Mouse (Mus musculus): Measurements from ENCODE around the gene Akr1c13.
"Not testable (repeated sequence)": the region's sequence is repeated elsewhere in the genome, so short reads cannot be mapped to it uniquely, and the experiment has no call there.

Gene Akr1c13

DNA sequence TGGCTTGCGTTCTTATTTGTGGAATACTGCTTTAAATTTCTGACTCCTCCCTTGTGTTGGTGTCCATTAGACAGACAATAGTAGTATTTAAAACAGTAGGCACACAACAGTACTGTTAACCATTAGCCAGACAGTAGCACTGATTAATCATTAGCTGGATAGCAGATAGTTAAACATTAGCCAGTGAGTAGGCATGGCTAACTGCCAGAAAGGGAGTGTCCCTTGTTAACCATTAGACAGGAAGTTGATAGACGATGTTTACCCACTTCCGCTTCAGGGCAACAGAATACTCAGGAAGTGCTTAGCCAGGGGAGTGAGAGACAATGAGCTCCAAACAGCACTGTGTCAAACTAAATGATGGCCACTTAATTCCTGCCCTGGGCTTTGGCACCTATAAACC is at the start of gene Akr1c13:
Gene Akr1c13, plus strand, starts transcription at position 247 of the 400 bp plus-strand sequence.
- DNase-seq, result peak in 1 of 2 experiments; percentile 11

DNA sequence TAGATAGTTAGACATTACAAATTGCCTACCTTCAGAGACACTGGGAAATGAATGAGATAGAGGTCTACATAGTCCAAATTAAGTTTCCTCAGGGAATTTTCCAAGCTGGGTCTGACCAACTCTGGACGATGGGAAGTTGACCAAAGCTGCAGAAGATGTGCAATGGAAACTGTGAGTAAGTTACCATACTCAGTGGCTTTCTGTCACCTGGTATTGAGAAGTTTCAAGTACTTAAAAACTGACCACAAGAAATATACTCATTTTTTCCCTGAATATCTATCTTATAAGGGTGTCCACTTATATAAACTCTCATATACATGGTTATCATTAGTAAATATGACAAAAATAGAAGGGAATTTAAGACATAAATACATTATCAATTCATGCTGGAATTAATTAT is 46.7 kb upstream of the Akr1c13 start:
- DNase-seq, result no peak

DNA sequence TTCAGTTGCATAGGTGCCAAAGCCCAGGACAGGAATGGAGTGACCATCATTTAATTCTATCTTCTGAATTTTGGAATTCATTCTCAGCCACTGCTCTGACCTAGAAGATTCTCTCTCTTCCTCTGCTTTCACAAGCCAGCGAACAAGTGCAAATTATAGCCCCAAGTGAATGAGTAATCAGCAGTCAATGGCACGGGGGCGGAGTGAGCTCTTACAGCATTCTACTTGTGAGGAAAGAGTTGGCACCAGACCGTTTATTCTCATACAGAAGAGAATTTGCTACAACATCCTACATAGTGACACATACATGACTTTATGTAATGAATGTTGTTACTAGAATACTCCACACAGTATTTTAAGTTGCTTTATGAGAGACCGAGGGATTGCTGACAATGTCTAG is 40.4 kb upstream of the Akr1c13 start, which contains the start of gene Akr1c18:
Gene Akr1c18, minus strand, starts transcription at position 137 of the 400 bp plus-strand sequence.
- no peak for DNase-seq

DNA sequence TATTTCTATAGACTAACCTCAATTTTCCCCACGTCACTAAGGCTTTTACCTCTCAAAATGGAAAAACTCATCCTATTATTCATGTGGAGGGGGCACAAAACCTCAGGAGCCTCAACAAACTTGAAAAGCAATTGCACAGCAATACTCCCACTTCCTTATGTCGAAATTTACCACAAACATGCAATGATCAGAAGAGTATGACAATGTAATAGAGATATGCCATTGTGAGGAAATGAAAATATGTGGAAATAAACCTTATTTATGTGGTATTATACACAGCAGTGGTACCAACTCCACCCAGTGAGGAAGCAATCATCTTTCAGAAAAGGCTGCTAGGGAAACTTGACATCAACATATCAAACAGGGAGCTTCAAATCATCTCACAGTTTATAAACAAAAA is 38.0 kb upstream of the Akr1c13 start:
- no peak for DNase-seq

DNA sequence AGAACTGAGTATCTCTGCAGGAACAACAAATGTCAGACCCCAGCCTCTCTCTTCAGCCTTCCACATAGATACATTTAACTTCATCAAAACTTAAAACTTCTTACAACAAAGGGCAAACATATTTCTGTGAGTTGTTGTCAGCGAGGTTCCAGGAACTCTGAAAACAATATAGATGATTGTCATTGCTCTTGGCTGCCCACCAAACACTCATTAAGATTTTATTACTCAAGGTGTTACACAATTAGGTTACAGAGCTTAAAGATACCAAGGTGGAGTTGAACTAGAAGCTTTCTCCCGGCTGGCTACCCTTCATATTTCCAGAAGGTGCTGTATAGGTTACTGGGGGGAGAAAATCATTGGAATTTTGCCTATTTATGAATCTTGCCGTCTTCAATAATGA is 37.4 kb upstream of the Akr1c13 start:
- no peak for DNase-seq

DNA sequence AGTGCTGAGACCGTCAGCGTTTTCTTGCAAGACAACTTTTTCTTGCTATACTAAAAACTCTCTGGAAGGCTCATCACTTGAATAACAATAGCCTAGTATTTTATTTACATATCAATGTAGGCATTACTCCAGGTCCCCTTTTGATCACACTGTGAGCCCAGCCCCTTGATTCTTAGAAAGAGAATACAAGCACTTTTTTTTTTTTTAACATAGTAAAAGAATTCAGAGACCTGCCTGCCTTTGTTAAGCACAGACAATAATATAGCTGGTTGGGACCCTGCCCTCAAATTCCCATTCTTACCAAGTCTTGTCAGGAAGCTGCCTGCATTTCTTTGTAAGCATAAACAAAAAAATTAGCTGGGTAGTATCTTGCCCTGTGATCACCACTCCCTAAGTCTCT is 35.7 kb upstream of the Akr1c13 start:
- no peak for DNase-seq

DNA sequence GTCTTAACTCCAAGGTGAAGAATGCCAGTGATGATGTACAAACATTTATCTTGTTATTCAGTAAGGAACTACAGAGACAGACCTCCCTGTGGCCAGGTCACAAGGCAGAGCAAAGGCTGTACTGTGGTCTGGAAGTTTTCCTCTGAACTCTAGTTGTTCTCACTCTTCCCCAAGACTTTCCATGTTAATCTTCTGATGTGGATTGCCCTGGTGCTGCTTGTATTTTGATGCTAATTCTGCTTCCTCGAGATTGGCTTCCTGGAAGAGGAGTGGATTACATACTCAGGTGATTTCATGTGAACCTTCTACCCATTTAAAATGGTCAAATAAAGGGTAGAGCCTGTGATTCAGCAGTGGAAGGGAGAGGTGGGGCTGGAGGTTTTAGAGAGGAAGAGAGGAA is 22.9 kb upstream of the Akr1c13 start:
- DNase-seq, result no peak

DNA sequence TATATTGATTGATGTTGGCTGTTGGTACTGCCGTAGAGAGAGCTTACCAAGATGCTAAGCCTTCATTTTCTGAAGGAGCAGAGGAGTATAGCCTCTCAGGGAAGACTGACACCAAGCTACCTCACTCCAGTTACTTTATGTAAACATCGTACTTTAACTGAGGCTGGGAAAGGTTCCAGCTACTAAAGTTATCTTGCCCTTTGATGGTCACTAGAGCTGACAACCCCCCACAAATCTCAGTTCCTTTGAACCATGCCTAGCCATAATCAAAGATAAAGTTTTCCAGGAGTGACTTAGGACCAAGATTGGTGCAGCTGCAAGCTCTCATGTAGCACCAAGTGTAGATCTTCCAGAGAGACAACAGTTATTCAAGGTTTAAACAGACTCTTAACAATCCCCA is 18.0 kb upstream of the Akr1c13 start:
- no peak for DNase-seq

DNA sequence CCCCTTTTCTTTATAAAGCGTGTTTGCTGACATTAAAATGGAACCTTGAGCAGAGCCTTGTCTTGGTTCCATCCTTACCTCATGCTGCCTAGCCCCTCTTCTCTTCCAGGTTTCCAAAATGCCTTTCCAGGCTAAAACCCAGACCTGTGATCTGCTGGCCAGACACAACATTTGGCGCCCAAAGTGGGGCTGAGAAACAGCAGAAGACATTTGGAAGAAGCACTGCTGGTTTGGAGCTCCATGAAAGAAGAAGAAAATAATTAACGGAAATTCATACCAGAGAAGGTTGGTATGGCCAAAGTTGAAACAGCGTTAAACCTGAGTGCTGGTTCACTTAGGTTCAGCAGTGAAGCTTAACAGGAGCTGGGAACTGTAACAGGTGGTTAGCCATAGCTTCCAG is 9.6 kb upstream of the Akr1c13 start:
- not testable (repeated sequence) for DNase-seq

DNA sequence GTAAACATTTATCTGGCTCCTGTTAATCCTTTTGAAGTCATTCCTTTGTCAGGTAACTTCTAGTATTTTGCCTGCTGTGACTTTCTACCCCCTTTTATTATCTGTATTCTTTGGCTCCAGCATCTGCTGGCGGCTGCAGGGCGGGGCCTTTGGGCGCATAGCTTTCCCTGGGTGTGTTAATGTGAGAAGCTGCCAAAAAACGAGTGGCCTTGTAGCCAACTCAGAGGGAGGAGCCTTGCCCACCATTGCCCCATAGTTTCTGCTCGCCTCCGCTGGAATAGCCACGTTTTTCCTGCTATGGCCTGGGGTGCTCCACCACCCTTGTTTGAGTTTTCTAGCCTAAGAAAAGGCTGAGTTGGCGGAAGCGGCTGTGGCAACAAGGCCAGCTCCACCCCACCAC is 7.8 kb upstream of the Akr1c13 start:
- no peak for DNase-seq

DNA sequence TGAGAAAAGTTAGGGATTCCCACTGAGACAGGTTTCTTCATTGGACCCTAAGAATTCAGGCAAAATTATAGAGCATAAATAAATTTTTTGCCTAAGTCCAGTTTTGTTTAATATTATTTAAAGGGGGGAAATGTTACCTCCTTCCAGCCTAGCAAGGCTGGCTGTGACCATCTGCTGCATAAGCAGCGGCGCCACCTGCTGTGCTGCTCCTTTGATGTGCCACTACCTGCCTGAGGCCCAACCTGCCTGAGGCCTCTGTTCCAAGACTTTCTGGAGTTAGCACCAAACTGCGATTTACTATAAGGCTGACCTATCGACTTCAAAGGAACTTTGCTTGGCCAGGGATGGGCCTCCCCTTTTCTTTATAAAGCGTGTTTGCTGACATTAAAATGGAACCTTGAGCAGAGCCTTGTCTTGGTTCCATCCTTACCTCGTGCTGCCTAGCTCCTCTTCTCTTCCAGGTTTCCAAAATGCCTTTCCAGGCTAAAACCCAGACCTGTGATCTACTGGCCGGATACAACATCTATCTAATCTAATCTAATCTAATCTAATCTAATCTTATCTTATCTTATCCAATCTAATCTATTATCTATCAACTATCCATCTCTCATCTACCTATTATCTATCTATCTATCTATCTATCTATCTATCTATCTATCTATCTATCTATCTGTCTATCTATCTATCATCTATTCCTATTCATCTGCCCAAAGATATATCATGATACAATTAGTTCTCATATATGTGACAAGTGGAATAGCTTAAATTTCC is 4.1 kb upstream of the Akr1c13 start:
- DNase-seq, result not testable (repeated sequence)

DNA sequence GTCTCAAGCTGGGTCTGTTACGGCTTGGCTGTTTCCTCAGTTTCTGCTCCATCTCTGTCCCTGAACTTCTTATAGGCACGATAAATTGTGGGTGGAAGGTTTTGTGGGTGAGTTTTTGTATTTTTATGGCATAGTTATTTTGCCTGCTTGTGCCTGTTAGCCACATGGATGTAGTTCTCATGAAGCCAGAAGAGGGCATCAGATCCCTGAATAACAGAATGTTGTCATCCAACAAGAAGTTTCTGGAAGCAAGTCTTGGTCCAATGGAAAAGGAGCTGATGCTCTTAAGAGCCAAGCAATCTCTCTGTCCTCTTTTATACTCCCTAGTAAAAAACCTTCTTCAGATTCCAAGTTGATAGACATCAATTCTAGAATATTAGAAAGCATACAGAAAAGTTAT is 2.8 kb upstream of the Akr1c13 start:
- DNase-seq, result no peak

DNA sequence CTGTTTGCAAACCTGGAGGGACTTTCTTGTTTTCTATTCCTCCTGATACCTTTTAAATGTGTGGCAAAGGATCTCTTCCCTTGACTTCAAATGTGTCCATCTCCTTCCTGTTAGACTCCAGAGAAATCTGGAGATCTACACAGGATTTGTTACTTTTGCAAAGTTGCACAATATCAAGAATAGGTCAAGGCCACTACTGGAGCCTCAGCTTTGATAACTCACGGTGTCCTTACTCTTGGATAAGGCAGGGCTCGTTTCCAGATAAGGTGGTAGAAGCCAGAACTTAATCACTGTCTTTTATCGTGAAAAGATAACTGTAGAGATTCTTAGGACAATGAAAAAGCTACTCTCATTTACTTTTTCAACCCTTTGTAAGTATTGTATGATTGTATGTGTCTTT is 1.6 kb downstream of the Akr1c13 start:
- no peak for DNase-seq

DNA sequence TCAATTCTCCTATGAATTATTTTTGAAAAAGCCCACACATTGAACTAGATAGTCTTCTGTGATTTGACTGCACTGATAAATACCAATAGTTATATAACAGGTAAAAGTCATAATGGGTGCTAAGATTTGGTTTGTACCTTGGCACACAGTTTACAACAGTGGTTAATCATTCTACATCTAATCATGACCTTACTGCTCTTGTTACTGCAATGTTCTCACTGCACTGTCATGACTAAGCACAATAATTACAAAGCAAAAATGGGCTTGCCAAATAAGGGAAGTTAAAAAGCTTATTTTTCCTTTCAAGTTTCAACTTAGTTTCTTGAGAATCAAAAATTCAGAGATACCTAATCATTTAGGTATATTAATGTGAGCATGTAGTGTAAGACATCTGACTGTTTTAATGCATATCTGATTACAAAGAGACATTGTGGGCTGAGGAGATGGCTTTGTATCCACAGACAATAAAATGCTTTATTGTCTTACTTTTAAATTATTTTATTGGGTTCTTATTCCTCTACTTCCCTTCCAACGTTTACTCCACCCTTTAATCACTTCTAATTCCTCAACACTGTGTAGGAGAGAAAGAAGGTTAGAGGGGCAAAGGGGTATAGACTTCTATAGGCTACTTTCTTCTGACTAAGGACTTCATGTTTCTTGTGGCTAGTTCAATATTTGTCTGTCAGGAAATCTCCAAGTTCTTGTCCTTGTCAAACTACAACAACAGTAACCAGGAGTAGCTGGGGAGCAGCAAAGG is 15.4 kb downstream of the Akr1c13 start:
- DNase-seq, result no peak

DNA sequence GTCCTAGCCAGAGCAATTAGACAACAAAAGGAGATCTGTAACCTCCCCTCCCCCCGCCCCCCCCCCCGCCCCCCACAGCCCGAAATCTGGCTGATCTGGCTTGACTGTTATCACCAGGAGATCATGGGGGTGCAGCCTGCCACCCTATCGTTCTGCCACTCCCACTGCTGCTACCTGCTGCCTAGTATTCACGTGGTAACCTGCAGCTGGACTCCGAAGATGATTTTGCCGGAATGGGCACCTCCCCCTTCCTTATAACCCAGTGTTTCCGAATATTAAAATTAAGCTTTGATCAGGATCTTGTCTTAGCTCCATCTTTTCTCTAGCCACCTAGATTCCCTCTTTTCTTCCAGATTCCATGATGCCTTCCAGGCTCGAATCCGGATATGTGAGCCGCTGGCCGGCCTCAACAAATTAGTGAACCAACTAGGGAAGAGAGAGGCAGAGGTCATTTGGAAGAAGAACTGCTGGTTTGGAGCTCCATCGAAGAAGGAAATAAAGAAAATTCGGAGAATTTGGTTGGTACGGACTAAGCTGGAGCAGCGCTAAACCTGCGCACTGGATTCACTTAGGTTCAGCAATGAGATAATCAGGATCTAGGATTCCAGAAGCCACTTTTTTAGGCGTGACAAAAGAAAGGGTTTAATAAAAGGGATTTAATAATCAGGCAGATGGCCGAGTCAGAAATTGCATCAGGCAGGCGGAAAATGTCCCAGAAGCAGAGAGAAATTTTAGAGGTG is 20.8 kb downstream of the Akr1c13 start:
- DNase-seq, result no peak

DNA sequence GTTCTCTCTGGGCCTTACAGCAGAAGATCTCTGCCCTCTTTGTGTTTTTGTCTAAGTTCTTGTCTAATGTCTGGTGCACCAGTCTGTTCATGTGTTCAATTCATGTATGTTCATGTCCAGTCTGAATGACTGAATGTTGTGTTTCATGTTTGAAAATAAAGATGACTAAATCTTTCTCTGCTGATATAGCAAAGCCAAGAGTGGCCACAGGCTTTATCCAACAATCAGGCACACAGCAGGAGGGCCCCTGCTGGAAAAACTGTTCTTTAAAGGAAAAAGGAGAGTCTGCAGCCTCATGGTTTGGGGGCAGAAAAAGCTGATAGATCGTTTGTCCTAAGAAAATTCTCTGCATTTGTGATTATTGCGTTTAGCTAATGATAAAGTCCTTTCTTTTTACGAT is 21.4 kb downstream of the Akr1c13 start:
- no peak for DNase-seq

DNA sequence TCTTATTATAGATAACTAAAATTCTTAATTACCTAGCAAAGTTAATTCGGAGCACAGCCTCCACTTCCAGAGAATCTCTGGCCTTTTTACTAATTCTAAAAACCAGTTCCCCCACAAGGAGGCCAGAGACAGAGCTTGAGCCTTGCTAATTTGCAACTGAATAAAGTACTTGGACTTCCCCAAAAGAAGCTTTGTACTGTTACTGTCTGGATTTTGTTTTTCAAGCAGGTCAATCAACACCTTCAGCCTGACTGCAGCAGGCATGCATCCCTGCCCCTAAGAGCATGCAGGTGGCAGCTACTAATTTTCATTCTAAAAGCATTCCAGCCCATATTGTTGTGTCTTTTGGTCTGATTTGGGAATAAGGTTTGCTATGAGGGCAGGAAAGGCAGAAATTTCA is 24.5 kb downstream of the Akr1c13 start:
- not testable (repeated sequence) for DNase-seq

DNA sequence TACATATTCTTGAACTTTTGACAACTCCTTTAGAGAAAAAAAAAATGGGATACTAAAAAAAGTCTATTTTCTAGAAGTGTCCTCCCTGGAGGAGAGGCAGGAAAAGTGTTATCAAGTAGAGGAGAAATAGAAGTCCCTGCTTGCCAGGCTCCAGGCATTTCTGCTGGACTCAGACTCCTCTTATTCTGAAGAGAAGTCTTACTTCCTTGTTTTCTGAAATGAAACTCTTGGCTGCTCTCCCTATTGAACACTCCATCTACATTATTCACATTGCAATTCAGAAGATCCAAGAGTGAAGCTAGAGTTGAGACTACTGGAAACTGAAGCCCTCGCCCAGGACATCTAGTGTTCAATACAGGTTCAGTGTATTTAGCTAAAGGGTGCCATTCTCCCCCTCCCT is 37.5 kb downstream of the Akr1c13 start, which contains the start of gene Akr1c19:
Gene Akr1c19, plus strand, starts transcription at position 260 of the 400 bp plus-strand sequence.
- no peak for DNase-seq

DNA sequence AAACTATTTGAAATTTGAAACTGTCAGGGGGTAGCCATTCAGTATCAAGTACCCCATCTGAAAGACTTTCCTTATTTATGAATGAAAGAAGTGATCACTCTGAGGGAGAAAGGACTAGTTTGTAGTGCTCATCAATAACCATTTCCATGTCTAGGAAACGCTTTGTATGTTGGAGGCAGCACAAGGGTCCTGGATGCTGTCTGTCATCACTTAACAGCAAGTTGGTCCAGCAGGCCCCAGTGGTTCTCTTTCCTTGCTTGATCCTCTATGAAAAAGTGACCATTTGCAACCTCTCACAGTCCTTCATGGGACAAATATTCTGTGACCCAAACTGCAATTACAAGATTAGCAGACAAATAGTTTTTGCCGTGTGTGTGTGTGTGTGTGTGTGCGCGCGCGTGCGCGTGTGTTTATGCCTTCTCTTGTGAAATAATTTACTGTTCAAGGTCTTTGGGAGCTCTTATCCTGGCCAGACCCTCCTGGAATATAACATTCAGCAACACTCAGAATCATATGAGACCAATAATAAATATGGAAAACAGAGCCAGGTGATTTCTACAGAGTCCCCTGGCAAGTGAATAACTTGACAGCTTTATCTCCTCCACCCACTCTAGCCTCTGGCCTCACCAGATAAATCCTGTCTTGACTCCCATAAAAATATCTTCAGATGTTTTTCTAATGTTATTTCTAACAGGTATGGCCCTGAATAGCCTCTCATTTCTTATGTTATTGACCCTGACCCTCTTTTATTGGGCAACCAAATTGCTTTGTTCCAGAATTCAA is 40.1 kb downstream of the Akr1c13 start:
- DNase-seq, result no peak

DNA sequence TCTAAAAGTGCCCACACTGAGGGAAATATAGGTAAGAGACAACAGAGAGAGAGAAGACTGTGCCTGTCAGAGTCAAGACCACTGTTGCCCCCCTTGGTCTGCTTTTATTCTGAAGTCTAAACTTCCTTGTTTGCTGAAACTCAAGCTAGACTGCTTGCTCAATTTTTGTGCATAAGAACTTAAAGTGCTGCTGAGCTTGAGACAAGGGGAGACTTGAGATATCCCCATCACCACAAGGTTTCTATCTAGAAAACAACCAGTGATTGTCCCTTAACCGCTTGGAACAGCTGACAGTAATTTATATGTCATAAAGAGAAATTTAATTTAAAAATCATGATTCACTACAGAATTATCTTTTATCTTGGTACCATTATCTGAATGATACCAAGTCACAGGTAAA is 42.2 kb downstream of the Akr1c13 start:
- DNase-seq, result no peak

DNA sequence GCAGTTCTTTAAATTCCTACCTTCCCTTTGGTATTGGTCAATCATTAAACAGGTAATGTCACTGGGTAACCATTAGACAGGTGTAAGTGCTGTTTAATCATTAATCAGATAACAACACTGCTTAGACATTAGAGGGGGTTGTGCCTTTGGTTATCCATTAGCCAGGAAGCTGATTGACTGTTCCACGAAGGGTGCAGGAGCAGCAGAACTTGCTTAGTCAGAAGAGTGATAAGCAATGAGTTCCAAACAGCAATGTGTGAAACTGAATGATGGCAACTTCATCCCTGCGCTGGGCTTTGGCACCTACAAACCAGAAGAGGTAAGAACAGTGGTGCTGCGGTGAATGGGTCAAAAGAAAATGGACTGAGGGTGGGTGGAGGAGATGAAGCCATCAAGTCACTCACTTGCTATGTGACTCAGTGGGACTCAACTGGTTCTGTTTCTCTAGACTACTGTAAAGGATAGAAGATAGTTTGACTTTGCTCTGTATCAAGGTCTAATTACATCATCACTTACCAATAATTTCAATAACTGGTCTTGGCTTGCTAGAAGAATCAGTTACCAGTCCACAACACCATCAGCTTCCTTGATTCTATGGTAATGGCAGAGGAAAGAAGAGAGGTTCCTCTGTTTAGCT is 42.7 kb downstream of the Akr1c13 start:
- DNase-seq, result no peak
